Mouse (Mus musculus): ENCODE measurements around the gene Uncx. TPM values are rescaled to one million over a fixed set of nuclear protein-coding genes. Genes with fewer than 3 reads are reported as not detected.

The Uncx gene
- polyA plus RNA-seq, 1 experiment from 2014 or later = 8.5 TPM

DNA sequence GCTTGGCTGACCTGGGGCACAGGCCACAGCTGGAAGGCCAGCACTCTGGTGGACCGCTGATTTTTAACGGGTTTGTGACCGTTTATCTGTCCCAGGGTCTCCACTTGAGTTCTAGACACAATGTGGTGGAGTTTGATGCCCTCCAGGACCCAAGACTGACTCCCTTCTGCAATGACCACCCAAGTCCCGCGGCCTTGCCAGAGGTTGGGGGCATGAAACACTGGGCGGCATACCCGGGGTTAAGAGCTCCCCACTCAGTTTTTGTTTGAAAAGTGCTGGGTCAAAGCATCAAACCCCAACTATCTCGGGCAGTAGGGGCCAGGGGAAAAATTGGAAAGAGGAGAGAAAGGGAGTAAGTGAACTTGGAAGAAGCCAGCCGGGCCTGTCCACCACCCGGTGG is 13.8 kb downstream of the Uncx start:
- 3% methylated on average over 10 of the region's 10 CpGs for WGBS
- no peak overlapping the region for H3K27ac ChIP-seq
- ATAC-seq = no peak
- peaks cover 95% of the 10 kb centered on the region for H3K27me3 ChIP-seq
- H3K4me3 ChIP-seq = no peak overlapping the region
- no peaks in the 10 kb centered on the region for H3K36me3 ChIP-seq (ENCODE audit: poor library complexity, severe bottlenecking)
- no peaks in the 10 kb centered on the region for H3K9me3 ChIP-seq (replicated peaks)
- no peak overlapping the region for H3K9ac ChIP-seq
- H3K4me1 ChIP-seq = peaks cover 52% of the 10 kb centered on the region
- no peak overlapping the region for H3K4me2 ChIP-seq

GRCm38 (mm10) chr5:139557531-139558467 is 14.5 kb downstream of the Uncx start:
- Histone ChIP-seq H3K9ac (0 out of 2 replicates have a peak overlapping the region, but pooled peaks have one; percentile 12), H3K27me3 (peaks cover 94% of the 10 kb centered on the region), H3K4me1 (peaks cover 44% of the 10 kb centered on the region), H3K36me3 (ENCODE audit: poor library complexity, severe bottlenecking) (no peaks in the 10 kb centered on the region), H3K27ac (no peak overlapping the region), H3K4me2 (peak overlapping the region; percentile 46), H3K9me3 (replicated peaks) (no peaks in the 10 kb centered on the region), H3K4me3 (peak overlapping the region; percentile 15)
- WGBS = under 1% methylated on average over 43 of the region's 43 CpGs
- ATAC-seq = peak; percentile 32

- Histone ChIP-seq H3K9me3 (replicated peaks) (no peaks in the 10 kb centered on the region), H3K4me1 (peaks cover 41% of the 10 kb centered on the region), H3K27me3 (peaks cover 94% of the 10 kb centered on the region), H3K36me3 (ENCODE audit: poor library complexity, severe bottlenecking) (no peaks in the 10 kb centered on the region), H3K9ac (no peak overlapping the region), H3K4me2 (peak overlapping the region; percentile 46), H3K4me3 (peak overlapping the region; percentile 15), H3K27ac (no peak overlapping the region)
- peak; percentile 87 for ATAC-seq
- WGBS = 0% methylated on average over 16 of the region's 16 CpGs
Measured at GRCm38 (mm10) chr5:139558468-139558804, 15.1 kb downstream of the Uncx start.

DNA sequence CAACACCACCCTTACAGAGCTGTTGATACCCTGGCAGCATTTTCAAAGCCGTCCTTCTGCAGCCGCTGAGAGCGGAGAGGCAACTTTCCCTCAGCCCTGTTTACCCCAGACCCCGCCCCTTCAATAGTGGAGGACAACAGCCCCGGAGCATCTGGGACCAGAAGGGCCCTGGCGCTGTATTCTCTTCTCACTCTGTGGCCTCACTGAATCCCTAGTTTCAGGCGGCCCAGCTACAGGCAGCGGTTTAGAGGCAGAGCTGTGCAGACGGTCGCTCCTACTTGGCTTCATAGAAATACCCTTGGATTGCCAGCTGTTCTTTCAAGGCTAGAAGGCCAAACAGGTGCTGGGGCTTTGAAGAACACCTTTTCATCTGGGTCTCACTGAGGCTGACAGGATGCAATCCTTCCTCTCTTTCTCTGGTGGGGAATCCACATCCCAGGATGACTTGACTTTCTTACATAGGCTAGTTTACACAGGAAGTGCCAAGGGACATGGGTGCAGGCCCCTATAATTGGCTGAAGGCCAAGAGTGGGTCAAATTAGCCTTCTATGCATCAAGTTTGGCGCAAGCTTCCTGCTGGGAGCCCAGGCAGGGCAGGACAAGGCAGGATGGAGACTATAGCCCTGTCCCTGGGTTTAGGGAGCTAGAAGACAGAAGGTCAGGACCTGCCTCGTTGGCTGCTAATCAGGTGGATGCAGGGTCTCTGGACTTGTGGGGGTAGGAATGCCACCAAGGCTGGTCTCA is 15.8 kb downstream of the Uncx start:
- Histone ChIP-seq H3K9me3 (replicated peaks) (no peaks in the 10 kb centered on the region), H3K27ac (peak overlapping the region; percentile 75), H3K27me3 (peaks cover 92% of the 10 kb centered on the region), H3K4me2 (peak overlapping the region; percentile 42), H3K4me3 (no peak overlapping the region), H3K36me3 (ENCODE audit: poor library complexity, severe bottlenecking) (no peaks in the 10 kb centered on the region), H3K4me1 (peaks cover 41% of the 10 kb centered on the region), H3K9ac (peak overlapping the region; percentile 14; the same call in 1 of the 2 replicates)
- peak; percentile 76 for ATAC-seq
- WGBS = 4% methylated on average over 12 of the region's 12 CpGs

DNA sequence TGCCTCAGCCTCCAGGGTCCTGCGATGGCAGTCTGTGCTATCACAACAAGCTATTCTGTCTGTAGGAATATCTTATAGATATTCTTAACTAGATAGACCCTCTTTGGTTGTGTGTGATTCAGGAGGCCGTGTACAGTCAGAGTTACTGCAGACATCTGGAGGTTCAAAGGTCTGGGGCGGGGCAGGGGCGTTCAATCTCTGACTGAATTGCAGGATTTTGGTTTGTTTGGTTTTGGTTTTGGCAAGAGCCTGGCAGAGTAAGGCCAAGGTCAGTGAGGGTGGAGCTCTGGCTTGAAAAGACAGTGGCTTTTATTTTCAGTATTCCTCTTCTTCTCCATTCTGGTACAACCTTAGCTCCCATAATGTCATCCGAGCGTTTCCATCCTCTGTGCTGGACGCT is 16.5 kb downstream of the Uncx start:
- peaks cover 37% of the 10 kb centered on the region for H3K4me1 ChIP-seq
- H3K9ac ChIP-seq = peak overlapping the region; percentile 14; the same call in 1 of the 2 replicates
- H3K27ac ChIP-seq = no peak overlapping the region
- WGBS = 55% methylated on average over 7 of the region's 7 CpGs
- H3K4me2 ChIP-seq = peak overlapping the region; percentile 42; the same call in 1 of the 2 replicates
- H3K9me3 ChIP-seq (replicated peaks) = no peaks in the 10 kb centered on the region
- H3K27me3 ChIP-seq = peaks cover 93% of the 10 kb centered on the region
- H3K4me3 ChIP-seq = no peak overlapping the region
- no peaks in the 10 kb centered on the region for H3K36me3 ChIP-seq (ENCODE audit: poor library complexity, severe bottlenecking)
- ATAC-seq = no peak

- H3K27ac ChIP-seq = no peak overlapping the region
- WGBS = 74% methylated on average over 4 of the region's 4 CpGs
- H3K27me3 ChIP-seq = peaks cover 92% of the 10 kb centered on the region
- ATAC-seq = no peak
- H3K36me3 ChIP-seq (ENCODE audit: poor library complexity, severe bottlenecking) = no peaks in the 10 kb centered on the region
- H3K9ac ChIP-seq = no peak overlapping the region
- no peak overlapping the region for H3K4me2 ChIP-seq
- no peak overlapping the region for H3K4me3 ChIP-seq
- peaks cover 34% of the 10 kb centered on the region for H3K4me1 ChIP-seq
- H3K9me3 ChIP-seq (replicated peaks) = no peaks in the 10 kb centered on the region
Measured at GRCm38 (mm10) chr5:139561363-139562001, 18.2 kb downstream of the Uncx start.

DNA sequence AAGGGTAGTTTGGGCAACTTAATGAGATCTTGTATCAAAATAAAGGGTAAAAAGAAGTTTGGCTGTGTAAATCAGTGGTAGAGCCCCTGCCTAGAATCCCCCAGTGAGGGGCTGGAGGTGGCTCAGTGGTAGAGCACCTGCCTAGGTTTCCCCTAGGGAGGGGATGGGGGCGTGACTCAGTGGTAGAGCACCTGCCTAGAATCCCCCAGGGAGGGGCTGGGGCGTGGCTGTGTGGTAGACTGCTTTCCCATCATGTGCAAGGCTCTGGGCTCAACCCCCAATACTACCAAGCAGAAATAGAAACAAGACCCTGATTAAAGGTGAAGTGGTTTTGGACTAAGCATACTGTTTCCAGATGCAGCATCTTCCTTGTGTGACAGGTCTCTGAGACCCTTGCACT is 21.4 kb downstream of the Uncx start:
- Histone ChIP-seq H3K4me1 (peaks cover 14% of the 10 kb centered on the region), H3K36me3 (ENCODE audit: poor library complexity, severe bottlenecking) (no peaks in the 10 kb centered on the region), H3K9ac (no peak overlapping the region), H3K4me3 (no peak overlapping the region), H3K4me2 (no peak overlapping the region), H3K27ac (no peak overlapping the region), H3K9me3 (replicated peaks) (no peaks in the 10 kb centered on the region), H3K27me3 (peaks cover 77% of the 10 kb centered on the region)
- WGBS = 65% methylated on average over 2 of the region's 2 CpGs
- ATAC-seq = no peak

- H3K9me3 ChIP-seq (replicated peaks) = no peaks in the 10 kb centered on the region
- H3K27ac ChIP-seq = no peak overlapping the region
- H3K4me2 ChIP-seq = no peak overlapping the region
- H3K4me1 ChIP-seq = peaks cover 8% of the 10 kb centered on the region
- ATAC-seq = no peak
- H3K4me3 ChIP-seq = no peak overlapping the region
- WGBS = 70% methylated on average over 4 of the region's 4 CpGs
- no peaks in the 10 kb centered on the region for H3K36me3 ChIP-seq (ENCODE audit: poor library complexity, severe bottlenecking)
- H3K9ac ChIP-seq = no peak overlapping the region
- H3K27me3 ChIP-seq = peaks cover 71% of the 10 kb centered on the region
Measured at GRCm38 (mm10) chr5:139565462-139565861, 22.2 kb downstream of the Uncx start.

- H3K4me1 ChIP-seq = peaks cover 8% of the 10 kb centered on the region
- no peak overlapping the region for H3K27ac ChIP-seq
- WGBS = 70% methylated on average over 6 of the region's 6 CpGs
- H3K4me2 ChIP-seq = no peak overlapping the region
- no peak overlapping the region for H3K9ac ChIP-seq
- no peaks in the 10 kb centered on the region for H3K36me3 ChIP-seq (ENCODE audit: poor library complexity, severe bottlenecking)
- H3K4me3 ChIP-seq = no peak overlapping the region
- peaks cover 57% of the 10 kb centered on the region for H3K27me3 ChIP-seq
- ATAC-seq = no peak
- no peaks in the 10 kb centered on the region for H3K9me3 ChIP-seq (replicated peaks)
Measured at GRCm38 (mm10) chr5:139566640-139567399, 23.5 kb downstream of the Uncx start.

DNA sequence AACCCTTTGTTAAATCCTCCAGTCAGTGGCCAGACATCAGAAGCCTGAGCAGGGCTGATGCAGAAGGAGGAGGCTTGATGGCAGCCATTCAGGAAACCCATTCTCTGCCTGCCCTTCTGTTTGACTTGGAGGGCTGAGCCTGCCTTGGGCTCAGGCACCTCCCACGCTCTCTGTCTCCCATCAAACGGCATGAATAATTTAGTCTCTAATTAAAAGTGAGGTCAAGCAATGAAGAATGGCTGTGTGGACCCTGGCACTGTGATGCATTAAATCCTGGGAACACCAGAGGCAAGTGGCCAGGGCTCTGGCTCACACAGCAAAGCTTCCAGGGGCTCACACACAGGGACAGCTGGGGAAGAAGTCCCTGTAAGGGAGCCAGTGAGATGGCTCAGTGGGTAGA is 24.8 kb downstream of the Uncx start:
- peak; percentile 51 for ATAC-seq
- Histone ChIP-seq H3K4me1 (peaks cover 16% of the 10 kb centered on the region), H3K27ac (no peak overlapping the region), H3K4me2 (no peak overlapping the region), H3K9me3 (replicated peaks) (no peaks in the 10 kb centered on the region), H3K36me3 (ENCODE audit: poor library complexity, severe bottlenecking) (no peaks in the 10 kb centered on the region), H3K9ac (no peak overlapping the region), H3K27me3 (peaks cover 50% of the 10 kb centered on the region), H3K4me3 (no peak overlapping the region)
- WGBS = 16% methylated on average over 2 of the region's 2 CpGs

GRCm38 (mm10) chr5:139572526-139572925 is 29.2 kb downstream of the Uncx start:
- no peak for ATAC-seq
- Histone ChIP-seq H3K4me3 (no peak overlapping the region), H3K4me1 (peaks cover 16% of the 10 kb centered on the region), H3K27ac (no peak overlapping the region), H3K9ac (no peak overlapping the region), H3K4me2 (no peak overlapping the region), H3K9me3 (replicated peaks) (peaks cover 4% of the 10 kb centered on the region; the same call in 1 of the 2 replicates), H3K36me3 (ENCODE audit: poor library complexity, severe bottlenecking) (no peaks in the 10 kb centered on the region), H3K27me3 (peaks cover 20% of the 10 kb centered on the region)
- WGBS = 24% methylated on average over 7 of the region's 7 CpGs

Measured in forebrain, embryonic 13.5 days (tissue).